Mouse (Mus musculus): ENCODE measurements around the gene Stk40. TPM values are rescaled to one million over a fixed set of nuclear protein-coding genes. Genes with fewer than 3 reads are reported as not detected.

The Stk40 gene
- polyA plus RNA-seq, 1 experiment from 2014 or later = 26.4 TPM

DNA sequence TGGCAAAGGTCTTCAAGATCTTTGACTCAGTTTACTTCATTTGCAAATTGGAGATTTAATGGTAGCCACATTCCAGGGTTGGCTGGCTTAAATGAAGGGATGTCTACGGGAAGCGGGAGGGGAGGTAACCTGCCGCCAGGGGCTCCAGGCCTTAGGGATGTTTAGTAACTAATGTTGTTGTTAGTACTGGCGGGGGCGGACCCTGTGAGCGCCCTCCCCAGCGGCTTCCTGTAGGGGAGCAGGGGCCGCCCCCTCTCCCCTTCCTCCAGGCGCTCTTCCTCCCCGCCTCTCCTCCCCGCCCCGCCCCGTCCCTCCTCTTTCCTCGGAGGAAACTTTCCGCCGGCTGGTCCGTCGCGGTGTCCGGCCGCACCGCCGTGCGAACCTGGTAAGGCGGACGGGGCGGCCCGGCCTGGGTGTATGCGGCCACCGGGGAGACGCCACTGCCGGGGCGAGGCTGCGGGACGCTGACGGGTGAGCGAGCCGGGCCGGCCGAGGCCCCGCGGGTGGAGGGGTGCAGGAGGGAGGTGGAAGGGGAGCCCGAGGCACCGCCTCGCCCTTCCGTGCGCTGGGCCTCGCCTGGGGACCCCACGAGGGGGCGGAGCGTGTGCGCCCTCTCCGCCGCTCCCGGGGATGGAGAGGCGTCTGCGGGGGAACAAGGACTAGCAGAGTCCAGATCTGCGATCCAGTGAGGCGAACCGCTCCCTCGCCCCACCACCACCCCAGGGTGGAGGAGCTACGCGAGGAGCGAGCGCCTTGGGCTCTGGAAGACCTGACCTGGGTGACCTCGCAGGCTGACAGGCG, 44.6 kb downstream of the Stk40 start:
- peaks cover 50% of the 10 kb centered on the region for H3K4me1 ChIP-seq

DNA sequence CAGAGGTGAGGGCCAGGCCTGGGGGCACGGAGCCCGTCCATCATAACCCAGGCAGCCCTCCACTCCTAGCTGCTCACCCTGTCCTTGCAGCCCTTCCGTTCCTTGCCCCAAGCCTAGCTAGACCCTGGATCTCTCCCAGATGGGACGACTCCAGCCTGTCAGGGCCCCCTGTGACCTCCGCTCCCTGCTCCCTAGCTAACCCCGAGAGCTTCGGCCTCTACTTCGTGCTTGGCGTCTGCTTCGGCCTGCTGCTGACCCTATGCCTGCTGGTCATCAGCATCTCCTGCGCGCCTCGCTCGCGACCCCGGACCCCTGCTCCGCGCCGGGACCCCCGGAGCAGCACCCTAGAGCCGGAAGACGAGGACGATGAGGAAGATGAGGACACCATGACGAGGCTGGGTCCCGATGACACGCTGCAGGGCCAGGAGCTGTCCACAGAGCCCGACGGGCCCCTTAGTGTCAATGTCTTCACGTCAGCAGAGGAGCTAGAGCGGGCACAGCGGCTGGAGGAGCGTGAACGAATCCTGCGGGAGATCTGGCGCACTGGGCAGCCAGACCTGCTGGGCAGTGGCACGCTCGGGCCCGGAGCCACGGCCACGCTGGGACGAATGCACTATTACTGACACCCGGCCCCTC, 45.4 kb downstream of the Stk40 start:
- H3K4me3 ChIP-seq = peak overlapping the region; percentile 69
- peak overlapping the region; percentile 78 for H3K4me2 ChIP-seq
- H3K4me1 ChIP-seq = peaks cover 50% of the 10 kb centered on the region
- H3K9me3 ChIP-seq = no peaks in the 10 kb centered on the region
- peaks cover 19% of the 10 kb centered on the region for H3K36me3 ChIP-seq
- H3K9ac ChIP-seq = peak overlapping the region; percentile 87
- H3K27ac ChIP-seq (replicated peaks) = peak overlapping the region; percentile 93
- no peak for ATAC-seq (ENCODE audit: extremely low read depth, insufficient number of reproducible peaks, low FRiP score, low TSS enrichment)
- WGBS = 20% methylated on average over 42 of the region's 42 CpGs
- peaks cover 25% of the 10 kb centered on the region for H3K27me3 ChIP-seq (replicated peaks)

More for the DNA sequence above, 44.6 kb downstream of the Stk40 start:
- ATAC-seq (ENCODE audit: extremely low read depth, insufficient number of reproducible peaks, low FRiP score, low TSS enrichment) = peak; percentile 34; the same call in 1 of the 2 replicates
- Histone ChIP-seq H3K9me3 (no peaks in the 10 kb centered on the region), H3K4me3 (peak overlapping the region; percentile 69), H3K27me3 (replicated peaks) (peaks cover 25% of the 10 kb centered on the region), H3K36me3 (peaks cover 19% of the 10 kb centered on the region), H3K9ac (peak overlapping the region; percentile 87), H3K4me2 (peak overlapping the region; percentile 78), H3K27ac (replicated peaks) (peak overlapping the region; percentile 93)
- under 1% methylated on average over 60 of the region's 67 CpGs for WGBS

DNA sequence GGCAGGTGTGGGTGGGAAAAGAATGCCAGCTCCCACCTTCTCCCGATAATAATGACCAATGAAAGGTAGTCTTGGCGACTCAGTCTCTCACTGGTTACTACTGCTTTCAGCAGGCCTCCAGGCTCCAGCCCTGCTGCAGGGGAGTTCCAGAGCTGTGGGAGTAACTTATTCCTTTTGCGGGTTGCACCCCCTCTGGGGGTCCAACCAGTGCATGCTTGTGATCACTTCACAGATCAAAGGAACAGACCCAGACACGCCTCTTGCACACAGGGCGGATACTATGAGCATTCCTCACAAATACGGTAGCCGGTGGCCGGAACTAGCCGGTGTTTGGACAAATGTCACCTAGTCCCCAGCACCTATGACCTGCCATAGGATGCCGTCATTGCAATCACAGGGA, 46.0 kb downstream of the Stk40 start:
- Histone ChIP-seq H3K4me1 (peaks cover 54% of the 10 kb centered on the region), H3K27me3 (replicated peaks) (peaks cover 25% of the 10 kb centered on the region), H3K27ac (replicated peaks) (peak overlapping the region; percentile 93), H3K36me3 (peaks cover 19% of the 10 kb centered on the region), H3K4me3 (peak overlapping the region; percentile 69), H3K9me3 (no peaks in the 10 kb centered on the region), H3K9ac (peak overlapping the region; percentile 87), H3K4me2 (peak overlapping the region; percentile 78)
- WGBS = 52% methylated on average over 10 of the region's 10 CpGs
- ATAC-seq (ENCODE audit: extremely low read depth, insufficient number of reproducible peaks, low FRiP score, low TSS enrichment) = no peak

DNA sequence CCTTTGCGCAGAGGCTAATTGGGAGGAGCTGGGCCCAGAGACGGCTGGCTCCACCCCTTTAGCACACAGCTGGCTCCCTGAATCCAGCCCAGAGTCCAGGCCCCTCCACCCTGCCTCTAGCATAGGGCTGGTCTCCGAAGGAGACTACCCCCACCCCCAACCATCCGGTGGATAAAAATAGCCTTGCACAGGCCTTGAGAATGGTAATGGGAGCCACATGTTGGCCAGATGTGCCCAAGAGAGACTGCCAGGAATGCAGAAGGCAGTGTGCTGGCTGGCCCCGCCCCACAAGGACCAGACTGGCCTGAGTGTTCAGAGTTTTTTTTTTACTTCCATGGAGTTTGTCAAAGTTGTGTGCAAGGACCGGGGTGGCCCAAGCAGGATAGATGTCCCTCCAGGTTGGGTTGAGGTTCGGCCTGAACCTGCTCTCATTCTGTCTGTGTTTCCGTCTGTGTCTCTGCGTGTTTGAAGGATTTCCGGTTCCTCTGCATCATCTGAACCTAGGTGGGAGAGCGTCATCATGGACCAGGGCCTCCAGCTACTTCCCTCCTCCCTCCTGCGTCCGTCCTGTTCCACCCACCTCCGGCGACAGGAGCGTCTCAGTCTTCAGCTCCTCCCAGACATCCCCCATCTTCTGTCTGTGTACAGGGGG, 46.7 kb downstream of the Stk40 start:
- peaks cover 19% of the 10 kb centered on the region for H3K36me3 ChIP-seq
- 38% methylated on average over 16 of the region's 16 CpGs for WGBS
- peak; percentile 63; the same call in 1 of the 2 replicates for ATAC-seq (ENCODE audit: extremely low read depth, insufficient number of reproducible peaks, low FRiP score, low TSS enrichment)
- no peaks in the 10 kb centered on the region for H3K9me3 ChIP-seq
- H3K4me3 ChIP-seq = peak overlapping the region; percentile 69
- H3K27me3 ChIP-seq (replicated peaks) = peaks cover 25% of the 10 kb centered on the region
- peaks cover 60% of the 10 kb centered on the region for H3K4me1 ChIP-seq
- H3K9ac ChIP-seq = peak overlapping the region; percentile 44
- peak overlapping the region; percentile 93 for H3K27ac ChIP-seq (replicated peaks)
- H3K4me2 ChIP-seq = peak overlapping the region; percentile 78

DNA sequence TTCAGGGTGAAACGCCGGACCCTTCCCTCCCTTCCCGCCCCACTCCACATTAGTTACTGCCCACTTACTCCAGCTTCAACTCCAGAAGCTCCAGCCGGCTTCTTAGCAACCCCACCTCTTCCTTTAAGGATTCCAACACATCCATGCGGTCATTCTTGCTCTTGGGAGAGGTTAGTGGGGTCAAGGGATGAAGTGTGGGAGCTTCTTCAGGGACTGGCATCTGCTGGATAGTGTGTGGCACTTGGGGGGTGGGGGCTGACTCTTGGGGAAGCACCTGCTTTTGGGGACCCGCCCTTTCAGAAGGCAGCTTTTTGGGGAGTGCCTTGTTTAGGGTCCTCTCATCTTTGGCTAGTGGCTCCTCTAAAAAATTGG, 47.2 kb downstream of the Stk40 start:
- Histone ChIP-seq H3K4me1 (peaks cover 66% of the 10 kb centered on the region), H3K9me3 (no peaks in the 10 kb centered on the region), H3K4me2 (peak overlapping the region; percentile 78), H3K27ac (replicated peaks) (peak overlapping the region; percentile 93), H3K9ac (peak overlapping the region; percentile 44), H3K36me3 (peaks cover 19% of the 10 kb centered on the region), H3K27me3 (replicated peaks) (peaks cover 25% of the 10 kb centered on the region), H3K4me3 (peak overlapping the region; percentile 69)
- WGBS = 46% methylated on average over 6 of the region's 6 CpGs
- ATAC-seq (ENCODE audit: extremely low read depth, insufficient number of reproducible peaks, low FRiP score, low TSS enrichment) = no peak

DNA sequence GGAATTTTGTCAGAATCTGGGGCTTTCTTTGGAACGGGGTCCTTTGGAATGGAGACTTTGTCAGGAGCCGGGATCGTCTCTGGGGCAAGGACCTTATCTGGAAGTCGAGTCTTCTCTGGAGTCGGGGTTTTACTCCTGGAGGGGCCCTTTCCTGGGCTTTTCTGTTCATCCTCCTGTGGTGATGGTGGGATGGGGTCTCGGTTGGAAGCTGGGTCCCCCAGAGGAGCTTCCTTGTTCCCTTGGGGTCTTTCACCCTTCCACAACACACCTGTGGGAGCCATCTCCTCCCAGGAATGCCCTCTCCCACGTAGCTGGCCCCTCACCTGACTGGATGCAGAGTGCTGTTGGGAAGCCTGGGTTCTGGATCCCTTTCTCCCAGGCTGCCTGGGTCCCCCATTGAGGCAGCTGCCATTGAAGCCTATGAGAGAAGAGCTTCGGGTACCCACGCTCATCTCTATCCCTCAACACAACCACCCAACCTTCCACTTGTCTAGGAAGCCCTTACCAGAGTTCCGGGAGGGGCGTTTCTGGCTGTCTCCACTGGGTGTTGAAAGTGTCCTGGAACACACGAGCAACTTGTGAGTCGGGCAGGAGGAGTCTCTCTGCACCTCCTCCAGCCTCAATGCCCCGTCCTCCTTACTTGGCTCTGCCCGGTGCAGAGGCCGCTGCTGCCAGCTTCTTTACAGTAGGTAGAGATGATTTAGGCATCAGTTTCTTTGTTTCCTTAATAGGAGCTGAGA, 48.1 kb downstream of the Stk40 start:
- H3K27me3 ChIP-seq (replicated peaks) = peaks cover 25% of the 10 kb centered on the region
- no peaks in the 10 kb centered on the region for H3K9me3 ChIP-seq
- H3K36me3 ChIP-seq = peaks cover 24% of the 10 kb centered on the region
- no peak overlapping the region for H3K9ac ChIP-seq
- H3K4me2 ChIP-seq = no peak overlapping the region
- no peak overlapping the region for H3K27ac ChIP-seq (replicated peaks)
- no peak overlapping the region for H3K4me3 ChIP-seq
- ATAC-seq (ENCODE audit: extremely low read depth, insufficient number of reproducible peaks, low FRiP score, low TSS enrichment) = no peak
- H3K4me1 ChIP-seq = peaks cover 70% of the 10 kb centered on the region
- WGBS = 72% methylated on average over 16 of the region's 16 CpGs

DNA sequence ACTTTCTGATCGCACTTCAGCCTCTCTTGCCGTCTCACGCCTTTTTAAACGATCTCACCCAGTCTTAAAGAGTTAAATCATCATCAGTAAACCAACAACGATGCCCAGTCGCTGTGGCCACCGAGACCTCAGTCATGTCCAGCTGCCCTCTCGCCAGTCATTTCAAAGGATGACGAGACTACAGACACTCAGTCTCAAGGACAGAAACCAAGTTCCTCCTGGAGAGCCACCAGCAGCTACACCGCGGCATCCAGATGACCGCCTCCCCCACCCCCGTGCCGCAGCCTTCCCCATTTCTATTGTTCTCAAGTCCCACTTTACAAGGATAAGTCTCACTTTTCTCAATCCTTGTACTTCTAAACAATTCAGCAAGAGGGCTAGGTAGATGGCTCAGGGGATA, 49.1 kb downstream of the Stk40 start:
- peaks cover 62% of the 10 kb centered on the region for H3K4me1 ChIP-seq
- no peak overlapping the region for H3K4me2 ChIP-seq
- H3K9me3 ChIP-seq = no peaks in the 10 kb centered on the region
- 46% methylated on average over 14 of the region's 14 CpGs for WGBS
- ATAC-seq (ENCODE audit: extremely low read depth, insufficient number of reproducible peaks, low FRiP score, low TSS enrichment) = no peak
- H3K27me3 ChIP-seq (replicated peaks) = peaks cover 19% of the 10 kb centered on the region
- H3K4me3 ChIP-seq = no peak overlapping the region
- H3K9ac ChIP-seq = no peak overlapping the region
- peaks cover 26% of the 10 kb centered on the region for H3K36me3 ChIP-seq
- no peak overlapping the region for H3K27ac ChIP-seq (replicated peaks)

DNA sequence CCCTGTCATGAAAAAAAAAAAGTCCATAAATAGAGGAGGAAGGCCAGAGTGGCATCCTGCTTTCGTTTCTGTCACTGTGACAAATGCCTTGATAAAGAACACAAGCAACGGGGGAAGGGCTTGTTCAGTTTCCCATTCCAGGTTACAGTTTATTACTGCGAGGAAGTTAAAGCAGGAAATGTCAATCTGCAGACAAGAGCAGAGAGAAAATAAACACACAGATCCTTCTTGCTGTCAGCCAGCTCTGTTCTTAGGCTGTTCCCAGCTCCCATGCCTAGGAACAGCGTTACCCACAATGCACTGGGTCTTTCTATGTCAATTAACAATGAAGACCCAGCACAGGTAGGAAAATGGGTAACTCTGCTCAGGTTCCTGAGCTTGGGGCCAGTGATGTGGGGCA, 51.4 kb downstream of the Stk40 start:
- Histone ChIP-seq H3K9ac (no peak overlapping the region), H3K9me3 (no peaks in the 10 kb centered on the region), H3K27me3 (replicated peaks) (no peaks in the 10 kb centered on the region; the same call in 1 of the 2 replicates), H3K4me2 (no peak overlapping the region), H3K36me3 (peaks cover 26% of the 10 kb centered on the region), H3K4me3 (no peak overlapping the region), H3K4me1 (peaks cover 43% of the 10 kb centered on the region), H3K27ac (replicated peaks) (peak overlapping the region; percentile 83)
- WGBS = 26% methylated on average over 4 of the region's 4 CpGs
- no peak for ATAC-seq (ENCODE audit: extremely low read depth, insufficient number of reproducible peaks, low FRiP score, low TSS enrichment)

DNA sequence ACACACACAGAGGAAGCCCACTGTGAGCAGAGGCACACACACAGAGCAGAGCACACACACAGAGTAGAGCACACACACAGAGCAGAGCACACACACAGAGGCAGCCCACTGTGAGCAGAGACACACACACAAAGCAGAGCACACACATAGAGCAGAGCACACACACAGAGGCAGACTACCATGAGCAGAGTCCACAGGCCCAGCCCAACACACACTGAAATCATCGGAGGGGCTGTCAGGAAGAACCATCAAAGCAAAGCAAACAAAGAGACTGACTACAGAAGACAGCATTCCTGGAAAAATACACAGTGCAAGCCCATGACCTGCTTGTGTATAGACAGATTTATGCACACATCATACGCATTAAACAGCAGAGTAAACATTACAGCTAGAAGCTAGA, 52.1 kb downstream of the Stk40 start:
- Histone ChIP-seq H3K9me3 (no peaks in the 10 kb centered on the region), H3K4me1 (peaks cover 36% of the 10 kb centered on the region), H3K27ac (replicated peaks) (peak overlapping the region; percentile 83), H3K27me3 (replicated peaks) (no peaks in the 10 kb centered on the region; the same call in 1 of the 2 replicates), H3K4me3 (no peak overlapping the region), H3K36me3 (peaks cover 26% of the 10 kb centered on the region), H3K9ac (0 out of 2 replicates have a peak overlapping the region, but pooled peaks have one; percentile 3), H3K4me2 (no peak overlapping the region)
- no peak for ATAC-seq (ENCODE audit: extremely low read depth, insufficient number of reproducible peaks, low FRiP score, low TSS enrichment)
- WGBS = 41% methylated on average over 2 of the region's 2 CpGs

DNA sequence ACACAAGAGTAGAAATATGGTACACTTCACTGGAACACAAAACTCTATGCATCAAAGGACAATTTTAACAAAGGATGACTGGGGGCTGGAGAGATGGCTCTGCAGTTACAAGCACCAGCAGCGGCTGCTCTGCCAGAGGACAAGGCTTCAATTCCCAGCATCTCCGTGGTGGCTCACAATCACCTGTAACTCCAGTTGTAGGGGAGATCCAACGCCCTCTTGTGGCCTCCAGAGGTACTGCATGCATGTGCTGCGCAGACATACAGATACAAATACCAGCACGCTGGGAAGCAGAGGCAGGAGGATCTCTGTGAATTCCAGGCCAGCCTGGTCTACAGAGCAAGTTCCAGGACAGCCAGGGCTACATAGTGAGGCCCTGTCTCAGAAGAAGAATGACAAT, 52.9 kb downstream of the Stk40 start:
- ATAC-seq (ENCODE audit: extremely low read depth, insufficient number of reproducible peaks, low FRiP score, low TSS enrichment) = no peak
- Histone ChIP-seq H3K4me1 (peaks cover 28% of the 10 kb centered on the region), H3K27ac (replicated peaks) (0 out of 2 replicates have a peak overlapping the region, but pooled peaks have one; percentile 0), H3K4me2 (no peak overlapping the region), H3K27me3 (replicated peaks) (no peaks in the 10 kb centered on the region; the same call in 1 of the 2 replicates), H3K9ac (no peak overlapping the region), H3K36me3 (peaks cover 21% of the 10 kb centered on the region), H3K4me3 (no peak overlapping the region), H3K9me3 (no peaks in the 10 kb centered on the region)
- 56% methylated on average over 5 of the region's 5 CpGs for WGBS

DNA sequence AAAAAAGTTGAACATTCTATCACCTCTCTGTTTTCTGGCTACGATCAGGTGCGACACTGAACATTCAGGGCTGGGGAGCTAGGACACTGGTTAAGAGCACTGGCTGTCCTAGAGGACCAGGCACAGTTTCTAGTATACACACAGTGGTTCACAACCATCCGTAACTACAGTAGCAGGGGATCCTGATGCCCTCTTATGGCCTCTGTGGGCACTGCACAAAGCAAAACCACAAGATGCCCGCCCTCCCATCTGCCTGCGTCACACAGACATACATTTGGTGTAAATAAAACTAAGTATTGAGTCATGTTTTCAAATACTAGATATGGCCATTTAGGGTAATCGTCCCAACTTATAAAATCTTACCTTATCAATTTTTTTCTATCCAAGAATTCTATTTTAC, 53.8 kb downstream of the Stk40 start:
- Histone ChIP-seq H3K4me3 (no peak overlapping the region), H3K4me2 (no peak overlapping the region), H3K9ac (no peak overlapping the region), H3K27ac (replicated peaks) (no peak overlapping the region), H3K4me1 (peaks cover 26% of the 10 kb centered on the region), H3K27me3 (replicated peaks) (no peaks in the 10 kb centered on the region), H3K9me3 (no peaks in the 10 kb centered on the region), H3K36me3 (peaks cover 13% of the 10 kb centered on the region)
- no peak for ATAC-seq (ENCODE audit: extremely low read depth, insufficient number of reproducible peaks, low FRiP score, low TSS enrichment)
- 82% methylated on average over 6 of the region's 6 CpGs for WGBS

All from heart, embryonic 13.5 days (tissue).